Mouse (Mus musculus): ENCODE data around the gene Smok3a.
"Not testable (repeated sequence)": the region's sequence is repeated elsewhere in the genome, so short reads cannot be mapped to it uniquely, and the experiment has no call there.

Gene Smok3a

GRCm38 (mm10) chr5:138020961-138021479, at the start of gene Smok3a, which contains the start of gene Smok3b:
Smok3a (plus strand) TSS chr5:138021261.
Smok3b (plus strand) TSS chr5:138021429.
- not testable (repeated sequence) for DNase-seq (ENCODE audit: low spot score in 2 of 2)

GRCm38 (mm10) chr5:137973161-137973560, 47.9 kb upstream of the Smok3a start:
- no peak for DNase-seq (ENCODE audit: low spot score in 2 of 2)

GRCm38 (mm10) chr5:137973738-137974137, 47.3 kb upstream of the Smok3a start:
- DNase-seq (ENCODE audit: low spot score in 2 of 2) = no peak

GRCm38 (mm10) chr5:137974724-137975123, 46.3 kb upstream of the Smok3a start:
- DNase-seq (ENCODE audit: low spot score in 2 of 2) = no peak

GRCm38 (mm10) chr5:137975434-137975833, 45.6 kb upstream of the Smok3a start:
- no peak for DNase-seq (ENCODE audit: low spot score in 2 of 2)

GRCm38 (mm10) chr5:137977291-137977690, 43.8 kb upstream of the Smok3a start:
- no peak for DNase-seq (ENCODE audit: low spot score in 2 of 2)

GRCm38 (mm10) chr5:137979081-137979480, 42.0 kb upstream of the Smok3a start:
- DNase-seq (ENCODE audit: low spot score in 2 of 2) = no peak

GRCm38 (mm10) chr5:137981300-137981699, 39.8 kb upstream of the Smok3a start, which contains the start of gene Azgp1:
Azgp1 (plus strand) TSS chr5:137981520.
- no peak for DNase-seq (ENCODE audit: low spot score in 2 of 2)

- no peak for DNase-seq (ENCODE audit: low spot score in 2 of 2)
These were observed 34.7 kb upstream of the Smok3a start for GRCm38 (mm10) chr5:137986351-137986750.

GRCm38 (mm10) chr5:138009437-138009836, 11.6 kb upstream of the Smok3a start:
- DNase-seq (ENCODE audit: low spot score in 2 of 2) = no peak

- no peak for DNase-seq (ENCODE audit: low spot score in 2 of 2)
These were observed 8.7 kb upstream of the Smok3a start for GRCm38 (mm10) chr5:138012382-138012781.

- no peak for DNase-seq (ENCODE audit: low spot score in 2 of 2)
These were observed 4.5 kb upstream of the Smok3a start for GRCm38 (mm10) chr5:138016530-138016929.

GRCm38 (mm10) chr5:138016997-138017396, 4.1 kb upstream of the Smok3a start:
- no peak for DNase-seq (ENCODE audit: low spot score in 2 of 2)

GRCm38 (mm10) chr5:138019577-138019976, 1.5 kb upstream of the Smok3a start:
- DNase-seq (ENCODE audit: low spot score in 2 of 2) = not testable (repeated sequence)

- not testable (repeated sequence) for DNase-seq (ENCODE audit: low spot score in 2 of 2)
These were observed 31.8 kb downstream of the Smok3a start, which contains the start of gene Smok3c for GRCm38 (mm10) chr5:138052894-138053293. Smok3c (plus strand) TSS chr5:138053194.

- DNase-seq (ENCODE audit: low spot score in 2 of 2) = no peak
These were observed 52.7 kb downstream of the Smok3a start for GRCm38 (mm10) chr5:138073803-138074202.

GRCm38 (mm10) chr5:138075684-138076083, 54.6 kb downstream of the Smok3a start:
- DNase-seq (ENCODE audit: low spot score in 2 of 2) = no peak

- no peak for DNase-seq (ENCODE audit: low spot score in 2 of 2)
These were observed 55.1 kb downstream of the Smok3a start for GRCm38 (mm10) chr5:138076148-138076547.

- DNase-seq (ENCODE audit: low spot score in 2 of 2) = no peak
These were observed 59.4 kb downstream of the Smok3a start for GRCm38 (mm10) chr5:138080456-138080855.

GRCm38 (mm10) chr5:138081446-138081845, 60.4 kb downstream of the Smok3a start:
- no peak for DNase-seq (ENCODE audit: low spot score in 2 of 2)

- no peak for DNase-seq (ENCODE audit: low spot score in 2 of 2)
These were observed 62.3 kb downstream of the Smok3a start for GRCm38 (mm10) chr5:138083318-138083900.

- no peak for DNase-seq (ENCODE audit: low spot score in 2 of 2)
These were observed 62.9 kb downstream of the Smok3a start for GRCm38 (mm10) chr5:138083936-138084335.

Measured in frontal cortex, postnatal 14 days (tissue).